Comparison of ENCODE assay signal across 9 mouse cellular contexts in the genomic region with DNA sequence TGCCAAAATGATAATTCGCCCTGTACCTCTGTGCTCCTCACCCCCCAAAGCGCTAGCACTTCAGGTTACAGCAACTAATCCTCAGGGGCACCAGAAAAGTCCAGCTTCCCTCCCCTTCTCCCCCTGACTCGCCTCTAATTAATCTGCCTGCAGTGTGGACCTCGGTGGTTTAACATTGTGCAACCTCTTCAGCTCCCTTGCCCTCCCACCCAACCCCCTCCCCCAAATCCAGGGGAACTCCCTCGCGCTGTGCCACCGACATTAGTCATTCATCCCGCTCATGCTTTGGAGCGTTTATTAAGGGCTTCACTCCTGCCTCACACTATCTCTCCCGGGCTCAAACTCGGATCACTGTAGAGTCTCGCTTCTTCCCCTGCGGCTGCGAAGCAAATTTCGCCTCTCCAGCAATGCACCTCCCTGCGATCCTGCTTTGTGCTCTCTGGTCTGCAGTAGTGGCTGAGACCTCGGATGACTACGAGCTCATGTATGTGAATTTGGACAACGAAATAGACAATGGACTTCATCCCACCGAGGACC. TPM values are rescaled to one million over a fixed set of nuclear protein-coding genes. Genes with fewer than 3 reads are reported as not detected.
DNase-seq lines count a peak whose midpoint lies in the region; TF ChIP-seq lines count a peak whose summit lies in the region.
"Had no signal": no experiment of that assay in that cellular context is flagged by ENCODE, and none has a peak within 500 bp of the region (broad histone marks: within the 10 kb centered on the region; RNA-seq: fewer than 3 reads in every experiment).

A gene (plus strand): TSS at position 256 of the 537 bp plus-strand sequence.

- H3K4me3 ChIP-seq in layer of hippocampus, adult 2 months, result peak within 1 kb of the TSS; percentile 63

- DNase-seq in layer of hippocampus, adult 2 months (ENCODE audit: low spot score in 2 of 2), result peak in 1 of 2 experiments; percentile 12
- no peak for DNase-seq in layer of hippocampus, postnatal 36 days
- peak; percentile 70 for DNase-seq in embryo, embryonic 10 days (ENCODE audit: low spot score)
- peak; percentile 13 for DNase-seq in heart, postnatal 4 days
- peak; percentile 56 for DNase-seq in mesoderm, embryonic 11.5 days (ENCODE audit: low read depth, low spot score)
- no peak for DNase-seq in adrenal gland, postnatal 4 days (ENCODE audit: low spot score in 2 of 2)
- no peak for DNase-seq in adrenal gland, adult 18-20 months (ENCODE audit: low spot score in 2 of 2)
- no peak for DNase-seq in layer of hippocampus, adult 9-11 months

- TF ChIP-seq CTCF in layer of hippocampus, adult 2 months (conservative IDR thresholded peaks at IDR 0.05), result no peak

- peak within 1 kb of the TSS; percentile 46; the same call in 1 of the 2 replicates for H3K27ac ChIP-seq in layer of hippocampus, adult 2 months

RNA-seq across cellular contexts. Expression of the gene that starts here (rescaled TPM):
- total RNA-seq in layer of hippocampus, adult 2 months (2021), result 1 to 10 TPM; 1.5 to 1.9 TPM
- total RNA-seq in layer of hippocampus, postnatal 36 days (2021), result 1 to 10 TPM; 1.9 to 2.4 TPM
- 1 to 10 TPM; 3.7 to 4.3 TPM for total RNA-seq in heart, postnatal 4 days (2021)
- total RNA-seq in adrenal gland, postnatal 4 days (2021), result 1 to 10 TPM; 1.3 to 1.6 TPM
- under 1 TPM in 1 of 2 experiments, not detected in 1; 0.70 TPM for total RNA-seq in adrenal gland, adult 18-20 months (2021)
- total RNA-seq: neutrophil, adult 5-6 weeks had no signal

Comparison
In these comparisons a context has a peak if more than half of its experiments do, and no peak if none do; other contexts are left out.
1. DNase-seq: peak in embryo, embryonic 10 days (single experiment), heart, postnatal 4 days (single experiment) and mesoderm, embryonic 11.5 days (single experiment); none in layer of hippocampus, postnatal 36 days (0 of 2), adrenal gland, postnatal 4 days (0 of 2), adrenal gland, adult 18-20 months (0 of 2) and layer of hippocampus, adult 9-11 months (single experiment).